Mouse (Mus musculus): ENCODE data around the gene Zfp512b. TPM values are rescaled to one million over a fixed set of nuclear protein-coding genes. Genes with fewer than 3 reads are reported as not detected.
A peak's percentile ranks its signal among the peaks of the same experiment; 100 is the strongest.

Gene Zfp512b
- 34.9 and 37.2 TPM in 2 replicates for polyA plus RNA-seq (2015; fragmentation: Nextera tagmentation; extraction: Ambion mirVana)

GRCm38 (mm10) chr2:181592231-181593041 lies at the start of gene Zfp512b:
Zfp512b (minus strand) TSS chr2:181592803.
- Histone ChIP-seq H3K4me2 (ENCODE audit: low read depth, low read length) (peak within 1 kb of the TSS; percentile 84), H3K4me1 (replicated peaks; ENCODE audit: control insufficient read depth, insufficient read depth, low read length) (peaks cover 14% of the 10 kb centered on the region), H3K27me3 (ENCODE audit: control insufficient read depth, insufficient read depth, low read depth, low read length) (no peaks in the 10 kb centered on the region), H3K27ac (ENCODE audit: low read length) (peak within 1 kb of the TSS; percentile 81), H3K36me3 (ENCODE audit: control insufficient read depth, insufficient read depth, low read length) (peaks cover 17% of the 10 kb centered on the region), H3K9me3 (ENCODE audit: control insufficient read depth, low read length) (no peaks in the 10 kb centered on the region), H3K9ac (ENCODE audit: low read length) (peak within 1 kb of the TSS; percentile 84), H3K4me3 (ENCODE audit: low read length) (peak within 1 kb of the TSS; percentile 94)
- ATAC-seq (ENCODE audit: low read depth): peak; percentile 84
- WGBS: under 1% methylated on average over 48 of the region's 97 CpGs

- no peak for ATAC-seq (ENCODE audit: low read depth)
- Histone ChIP-seq H3K4me1 (replicated peaks; ENCODE audit: control insufficient read depth, insufficient read depth, low read length) (no peaks in the 10 kb centered on the region), H3K36me3 (ENCODE audit: control insufficient read depth, insufficient read depth, low read length) (peaks cover 43% of the 10 kb centered on the region), H3K4me3 (ENCODE audit: low read length) (no peak overlapping the region), H3K27ac (ENCODE audit: low read length) (no peak overlapping the region), H3K9me3 (ENCODE audit: control insufficient read depth, low read length) (no peaks in the 10 kb centered on the region), H3K27me3 (ENCODE audit: control insufficient read depth, insufficient read depth, low read depth, low read length) (no peaks in the 10 kb centered on the region), H3K9ac (ENCODE audit: low read length) (no peak overlapping the region), H3K4me2 (ENCODE audit: low read depth, low read length) (no peak overlapping the region)
- WGBS: 91% methylated on average over 3 of the region's 3 CpGs
Measured at GRCm38 (mm10) chr2:181635865-181636264, 43.3 kb upstream of the Zfp512b start.

GRCm38 (mm10) chr2:181632624-181633023 lies 40.0 kb upstream of the Zfp512b start:
- ATAC-seq (ENCODE audit: low read depth): no peak
- H3K9ac ChIP-seq (ENCODE audit: low read length): no peak overlapping the region
- H3K4me3 ChIP-seq (ENCODE audit: low read length): no peak overlapping the region
- H3K4me1 ChIP-seq (replicated peaks; ENCODE audit: control insufficient read depth, insufficient read depth, low read length): no peaks in the 10 kb centered on the region
- H3K4me2 ChIP-seq (ENCODE audit: low read depth, low read length): no peak overlapping the region
- WGBS: 90% methylated on average over 6 of the region's 6 CpGs
- peaks cover 32% of the 10 kb centered on the region for H3K36me3 ChIP-seq (ENCODE audit: control insufficient read depth, insufficient read depth, low read length)
- H3K9me3 ChIP-seq (ENCODE audit: control insufficient read depth, low read length): no peaks in the 10 kb centered on the region
- no peak overlapping the region for H3K27ac ChIP-seq (ENCODE audit: low read length)
- no peaks in the 10 kb centered on the region for H3K27me3 ChIP-seq (ENCODE audit: control insufficient read depth, insufficient read depth, low read depth, low read length)

DNA sequence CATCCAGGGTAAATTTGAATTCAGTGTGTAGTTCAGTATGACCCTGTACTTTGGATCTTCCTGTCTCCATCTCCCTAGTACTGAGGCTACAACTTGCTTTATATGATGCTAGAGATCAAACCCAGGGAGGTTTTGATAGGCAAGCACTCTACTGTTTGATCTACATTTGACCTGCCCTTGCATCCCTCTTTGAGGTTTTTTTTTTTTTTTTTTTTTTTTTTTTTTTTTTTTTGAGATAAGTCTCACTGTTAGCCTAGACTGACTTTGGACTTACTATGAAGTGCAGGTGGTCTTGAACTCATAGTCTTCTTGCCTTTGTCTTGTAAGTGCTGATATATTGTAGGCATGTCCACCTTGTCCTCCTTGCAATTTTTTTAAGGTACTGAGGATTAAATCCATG lies 35.9 kb upstream of the Zfp512b start:
- H3K9me3 ChIP-seq (ENCODE audit: control insufficient read depth, low read length): no peaks in the 10 kb centered on the region
- no peak overlapping the region for H3K27ac ChIP-seq (ENCODE audit: low read length)
- H3K4me1 ChIP-seq (replicated peaks; ENCODE audit: control insufficient read depth, insufficient read depth, low read length): no peaks in the 10 kb centered on the region
- H3K36me3 ChIP-seq (ENCODE audit: control insufficient read depth, insufficient read depth, low read length): peaks cover 13% of the 10 kb centered on the region; the same call in 1 of the 2 replicates
- no peak overlapping the region for H3K4me3 ChIP-seq (ENCODE audit: low read length)
- ATAC-seq (ENCODE audit: low read depth): no peak
- H3K4me2 ChIP-seq (ENCODE audit: low read depth, low read length): no peak overlapping the region
- H3K27me3 ChIP-seq (ENCODE audit: control insufficient read depth, insufficient read depth, low read depth, low read length): no peaks in the 10 kb centered on the region
- H3K9ac ChIP-seq (ENCODE audit: low read length): no peak overlapping the region

DNA sequence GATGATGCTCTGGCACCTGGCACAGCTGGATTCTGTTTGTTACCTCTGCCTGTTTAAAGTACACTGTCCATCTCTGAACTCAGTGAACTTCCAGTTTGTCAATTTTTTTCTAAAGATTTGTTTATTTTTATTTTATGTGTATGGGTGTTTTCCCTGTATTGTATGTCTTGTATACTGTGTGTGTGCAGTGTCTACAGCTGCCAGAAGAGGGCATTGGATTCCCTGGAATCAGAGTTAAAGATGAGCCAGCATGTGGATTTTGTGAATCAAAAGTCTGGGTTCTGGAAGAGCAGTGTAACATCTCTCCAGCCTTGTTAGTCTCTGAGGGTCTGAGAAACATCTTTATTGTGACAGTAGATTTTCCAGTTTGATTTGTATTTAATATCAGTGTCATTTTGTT lies 30.8 kb upstream of the Zfp512b start:
- Histone ChIP-seq H3K27me3 (ENCODE audit: control insufficient read depth, insufficient read depth, low read depth, low read length) (no peaks in the 10 kb centered on the region), H3K27ac (ENCODE audit: low read length) (no peak overlapping the region), H3K4me1 (replicated peaks; ENCODE audit: control insufficient read depth, insufficient read depth, low read length) (no peaks in the 10 kb centered on the region), H3K9me3 (ENCODE audit: control insufficient read depth, low read length) (no peaks in the 10 kb centered on the region), H3K36me3 (ENCODE audit: control insufficient read depth, insufficient read depth, low read length) (peaks cover 24% of the 10 kb centered on the region), H3K9ac (ENCODE audit: low read length) (no peak overlapping the region), H3K4me3 (ENCODE audit: low read length) (no peak overlapping the region), H3K4me2 (ENCODE audit: low read depth, low read length) (no peak overlapping the region)
- no peak for ATAC-seq (ENCODE audit: low read depth)

- WGBS: 87% methylated on average over 5 of the region's 5 CpGs
- Histone ChIP-seq H3K36me3 (ENCODE audit: control insufficient read depth, insufficient read depth, low read length) (peaks cover 22% of the 10 kb centered on the region), H3K4me3 (ENCODE audit: low read length) (no peak overlapping the region)
Measured at GRCm38 (mm10) chr2:181618761-181619495, 26.3 kb upstream of the Zfp512b start.

GRCm38 (mm10) chr2:181602367-181602766 lies 9.8 kb upstream of the Zfp512b start:
- no peaks in the 10 kb centered on the region for H3K36me3 ChIP-seq (ENCODE audit: control insufficient read depth, insufficient read depth, low read length)
- peak overlapping the region; percentile 65; the same call in 1 of the 2 replicates for H3K4me2 ChIP-seq (ENCODE audit: low read depth, low read length)
- H3K9ac ChIP-seq (ENCODE audit: low read length): no peak overlapping the region
- no peaks in the 10 kb centered on the region for H3K9me3 ChIP-seq (ENCODE audit: control insufficient read depth, low read length)
- WGBS: 57% methylated on average over 4 of the region's 4 CpGs
- ATAC-seq (ENCODE audit: low read depth): no peak
- peak overlapping the region; percentile 98 for H3K4me3 ChIP-seq (ENCODE audit: low read length)
- peaks cover 5% of the 10 kb centered on the region; the same call in 1 of the 2 replicates for H3K27me3 ChIP-seq (ENCODE audit: control insufficient read depth, insufficient read depth, low read depth, low read length)
- no peak overlapping the region for H3K27ac ChIP-seq (ENCODE audit: low read length)
- H3K4me1 ChIP-seq (replicated peaks; ENCODE audit: control insufficient read depth, insufficient read depth, low read length): peaks cover 24% of the 10 kb centered on the region

More at GRCm38 (mm10) chr2:181618761-181619495, 26.3 kb upstream of the Zfp512b start:
- Histone ChIP-seq H3K4me1 (replicated peaks; ENCODE audit: control insufficient read depth, insufficient read depth, low read length) (no peaks in the 10 kb centered on the region), H3K27me3 (ENCODE audit: control insufficient read depth, insufficient read depth, low read depth, low read length) (no peaks in the 10 kb centered on the region), H3K27ac (ENCODE audit: low read length) (no peak overlapping the region), H3K9ac (ENCODE audit: low read length) (no peak overlapping the region), H3K4me2 (ENCODE audit: low read depth, low read length) (no peak overlapping the region), H3K9me3 (ENCODE audit: control insufficient read depth, low read length) (no peaks in the 10 kb centered on the region)
- no peak for ATAC-seq (ENCODE audit: low read depth)

- H3K4me3 ChIP-seq (ENCODE audit: low read length): peak overlapping the region; percentile 98
- H3K9ac ChIP-seq (ENCODE audit: low read length): peak overlapping the region; percentile 94
- H3K27ac ChIP-seq (ENCODE audit: low read length): no peak overlapping the region; the same call in 1 of the 2 replicates
- WGBS: 21% methylated on average over 10 of the region's 10 CpGs
- peak overlapping the region; percentile 65 for H3K4me2 ChIP-seq (ENCODE audit: low read depth, low read length)
- H3K36me3 ChIP-seq (ENCODE audit: control insufficient read depth, insufficient read depth, low read length): no peaks in the 10 kb centered on the region
- H3K9me3 ChIP-seq (ENCODE audit: control insufficient read depth, low read length): no peaks in the 10 kb centered on the region
- peaks cover 24% of the 10 kb centered on the region for H3K4me1 ChIP-seq (replicated peaks; ENCODE audit: control insufficient read depth, insufficient read depth, low read length)
- peaks cover 5% of the 10 kb centered on the region; the same call in 1 of the 2 replicates for H3K27me3 ChIP-seq (ENCODE audit: control insufficient read depth, insufficient read depth, low read depth, low read length)
- ATAC-seq (ENCODE audit: low read depth): no peak
Measured at GRCm38 (mm10) chr2:181601751-181602145, 9.1 kb upstream of the Zfp512b start.

All from lung, embryonic 16.5 days (tissue).